Mouse (Mus musculus) heart, embryonic 11.5 days (tissue): ENCODE data around the gene Yes1. TPM values are rescaled to one million over a fixed set of nuclear protein-coding genes. Genes with fewer than 3 reads are reported as not detected.

Source experiments
- ATAC-seq: fragments of 200-750 bp; cut with Nextera tagmentation; replicated peaks from 2 replicates; pipeline ENCODE4 v1.8.0; 2017; ENCODE audit warnings: moderate library complexity; ENCODE audit not compliant: insufficient number of reproducible peaks, low FRiP score, low TSS enrichment
- H3K27ac ChIP-seq: fragments of 300-500 bp; sonication (generic); 2 replicates; pipeline ENCODE4 v1.5.1; 2014; ENCODE audit warnings: mild to moderate bottlenecking, low read depth, low read length
- H3K27me3 ChIP-seq: fragments of 300-500 bp; sonication (generic); 2 replicates; pipeline ENCODE4 v1.6.1; 2014; ENCODE audit warnings: mild to moderate bottlenecking, low read length, mixed read lengths; ENCODE audit not compliant: control insufficient read depth, insufficient read depth
- H3K36me3 ChIP-seq: fragments of 300-500 bp; sonication (generic); 2 replicates; pipeline ENCODE4 v1.6.1; 2014; ENCODE audit warnings: mild to moderate bottlenecking, low read length, moderate library complexity, mixed read lengths; ENCODE audit not compliant: control insufficient read depth, insufficient read depth
- H3K4me1 ChIP-seq: fragments of 300-500 bp; sonication (generic); 2 replicates; pipeline ENCODE4 v1.6.1; 2014; ENCODE audit warnings: low read length; ENCODE audit not compliant: control insufficient read depth, insufficient read depth
- H3K4me2 ChIP-seq: fragments of 300-500 bp; sonication (generic); 2 replicates; pipeline ENCODE4 v1.6.1; 2014; ENCODE audit warnings: mild to moderate bottlenecking, moderate library complexity
- H3K4me3 ChIP-seq: fragments of 300-500 bp; sonication (generic); 2 replicates; pipeline ENCODE4 v1.5.1; 2014; ENCODE audit warnings: low read depth, low read length
- H3K9ac ChIP-seq: fragments of 300-500 bp; sonication (generic); 2 replicates; pipeline ENCODE4 v1.6.1; 2014; ENCODE audit warnings: mild to moderate bottlenecking, low read depth, low read length, moderate library complexity
- H3K9me3 ChIP-seq: fragments of 300-500 bp; sonication (generic); replicated peaks from 2 replicates; pipeline ENCODE4 v1.6.1; 2016; ENCODE audit warnings: low read length; ENCODE audit not compliant: control insufficient read depth
- WGBS: fragments of 180-500 bp; shearing (Covaris S2); extraction: QIAGEN DNeasy Blood & Tissue Kit; methylation state at CpG from one replicate; pipeline ENCODE4 v1.1.7; 2014; ENCODE audit not compliant: insufficient replicate concordance; 5-methylcytosine and 5-hydroxymethylcytosine counted together
- polyA plus RNA-seq: library from polyadenylated mRNA; unstranded; fragments of >200 nt; fragmentation: Nextera tagmentation; extraction: Ambion mirVana; gene quantifications from 2 replicates; pipeline ENCODE4 v1.2.1, GENCODE M21; 2014

Gene Yes1
- polyA plus RNA-seq = 26.2 and 27.4 TPM in 2 replicates

GRCm38 (mm10) chr5:32610801-32611340 lies at the start of gene Yes1:
Gene Yes1 (plus strand): TSS chr5:32611171.
- H3K4me1 ChIP-seq = peaks cover 11% of the 10 kb centered on the region
- H3K4me2 ChIP-seq = peak within 1 kb of the TSS; percentile 64
- peak within 1 kb of the TSS; percentile 96 for H3K27ac ChIP-seq
- peak; percentile 97 for ATAC-seq
- no peaks in the 10 kb centered on the region for H3K9me3 ChIP-seq
- peak within 1 kb of the TSS; percentile 74 for H3K4me3 ChIP-seq
- H3K27me3 ChIP-seq = no peaks in the 10 kb centered on the region
- under 1% methylated on average over 48 of the region's 69 CpGs for WGBS
- no peaks in the 10 kb centered on the region for H3K36me3 ChIP-seq
- peak within 1 kb of the TSS; percentile 98 for H3K9ac ChIP-seq

GRCm38 (mm10) chr5:32564697-32565096 lies 46.3 kb upstream of the Yes1 start:
- H3K27ac ChIP-seq = no peak overlapping the region
- ATAC-seq = no peak
- 3% methylated on average over 1 of the region's 1 CpGs for WGBS

GRCm38 (mm10) chr5:32571802-32572201 lies 39.2 kb upstream of the Yes1 start:
- no peak for ATAC-seq
- no peaks in the 10 kb centered on the region for H3K36me3 ChIP-seq
- WGBS = 75% methylated on average over 5 of the region's 5 CpGs
- no peak overlapping the region for H3K4me2 ChIP-seq
- H3K9ac ChIP-seq = no peak overlapping the region
- H3K4me3 ChIP-seq = no peak overlapping the region
- H3K9me3 ChIP-seq = no peaks in the 10 kb centered on the region
- H3K27me3 ChIP-seq = no peaks in the 10 kb centered on the region
- no peak overlapping the region for H3K27ac ChIP-seq
- no peaks in the 10 kb centered on the region for H3K4me1 ChIP-seq

More at GRCm38 (mm10) chr5:32564697-32565096, 46.3 kb upstream of the Yes1 start:
- peaks cover 2% of the 10 kb centered on the region; the same call in 1 of the 2 replicates for H3K4me1 ChIP-seq
- H3K4me2 ChIP-seq = no peak overlapping the region
- H3K9ac ChIP-seq = no peak overlapping the region
- H3K36me3 ChIP-seq = no peaks in the 10 kb centered on the region
- no peaks in the 10 kb centered on the region for H3K9me3 ChIP-seq
- H3K4me3 ChIP-seq = no peak overlapping the region
- no peaks in the 10 kb centered on the region for H3K27me3 ChIP-seq

GRCm38 (mm10) chr5:32588136-32588535 lies 22.8 kb upstream of the Yes1 start:
- Histone ChIP-seq H3K36me3 (no peaks in the 10 kb centered on the region), H3K27ac (no peak overlapping the region), H3K27me3 (no peaks in the 10 kb centered on the region), H3K4me1 (no peaks in the 10 kb centered on the region), H3K9ac (no peak overlapping the region), H3K4me2 (no peak overlapping the region), H3K9me3 (no peaks in the 10 kb centered on the region), H3K4me3 (no peak overlapping the region)
- no peak for ATAC-seq
- WGBS = 15% methylated on average over 5 of the region's 5 CpGs

GRCm38 (mm10) chr5:32593793-32594192 lies 17.2 kb upstream of the Yes1 start:
- Histone ChIP-seq H3K27ac (no peak overlapping the region), H3K27me3 (no peaks in the 10 kb centered on the region), H3K36me3 (no peaks in the 10 kb centered on the region), H3K9me3 (no peaks in the 10 kb centered on the region), H3K4me3 (no peak overlapping the region), H3K4me1 (no peaks in the 10 kb centered on the region), H3K9ac (no peak overlapping the region), H3K4me2 (no peak overlapping the region)
- no peak for ATAC-seq
- 22% methylated on average over 4 of the region's 4 CpGs for WGBS

GRCm38 (mm10) chr5:32594358-32594757 lies 16.6 kb upstream of the Yes1 start:
- no peak for ATAC-seq
- Histone ChIP-seq H3K27ac (no peak overlapping the region), H3K9me3 (no peaks in the 10 kb centered on the region), H3K36me3 (no peaks in the 10 kb centered on the region), H3K4me3 (no peak overlapping the region), H3K9ac (no peak overlapping the region), H3K27me3 (no peaks in the 10 kb centered on the region), H3K4me2 (no peak overlapping the region), H3K4me1 (no peaks in the 10 kb centered on the region)
- 55% methylated on average over 5 of the region's 5 CpGs for WGBS

- Histone ChIP-seq H3K4me2 (no peak overlapping the region), H3K4me3 (no peak overlapping the region), H3K4me1 (no peaks in the 10 kb centered on the region), H3K36me3 (no peaks in the 10 kb centered on the region), H3K27ac (no peak overlapping the region), H3K9me3 (no peaks in the 10 kb centered on the region), H3K27me3 (no peaks in the 10 kb centered on the region), H3K9ac (no peak overlapping the region)
- no peak for ATAC-seq
- 72% methylated on average over 1 of the region's 1 CpGs for WGBS
These were observed 5.1 kb upstream of the Yes1 start for GRCm38 (mm10) chr5:32605911-32606310.

GRCm38 (mm10) chr5:32607776-32608355 lies 3.1 kb upstream of the Yes1 start:
- peak overlapping the region; percentile 19; the same call in 1 of the 2 replicates for H3K4me2 ChIP-seq

GRCm38 (mm10) chr5:32608516-32608915 lies 2.5 kb upstream of the Yes1 start:
- no peak overlapping the region for H3K9ac ChIP-seq
- WGBS = 61% methylated on average over 4 of the region's 4 CpGs
- no peaks in the 10 kb centered on the region for H3K36me3 ChIP-seq
- no peaks in the 10 kb centered on the region for H3K9me3 ChIP-seq
- no peak overlapping the region for H3K4me3 ChIP-seq
- ATAC-seq = no peak
- peak overlapping the region; percentile 19; the same call in 1 of the 2 replicates for H3K4me2 ChIP-seq
- peaks cover 3% of the 10 kb centered on the region for H3K4me1 ChIP-seq
- H3K27me3 ChIP-seq = no peaks in the 10 kb centered on the region
- H3K27ac ChIP-seq = peak overlapping the region; percentile 73

More at GRCm38 (mm10) chr5:32607776-32608355, 3.1 kb upstream of the Yes1 start:
- H3K9me3 ChIP-seq = no peaks in the 10 kb centered on the region
- H3K4me1 ChIP-seq = peaks cover 3% of the 10 kb centered on the region
- ATAC-seq = no peak
- no peaks in the 10 kb centered on the region for H3K36me3 ChIP-seq
- H3K4me3 ChIP-seq = no peak overlapping the region
- WGBS = 25% methylated on average over 2 of the region's 2 CpGs
- peak overlapping the region; percentile 73 for H3K27ac ChIP-seq
- H3K27me3 ChIP-seq = no peaks in the 10 kb centered on the region
- no peak overlapping the region for H3K9ac ChIP-seq
